Mouse (Mus musculus) heart, embryonic 16.5 days (tissue): Measurements from ENCODE around the gene Cpa3. TPM values are rescaled to one million over a fixed set of nuclear protein-coding genes. Genes with fewer than 3 reads are reported as not detected.
A peak's percentile ranks its signal among the peaks of the same experiment; 100 is the strongest.

Source experiments
- ATAC-seq: fragments of 200-750 bp; cut with Nextera tagmentation; replicated peaks from 2 replicates; pipeline ENCODE4 v1.8.0; 2017; ENCODE audit warnings: moderate number of reproducible peaks; ENCODE audit not compliant: insufficient read depth, low FRiP score; ENCODE audit errors: extremely low read depth
- H3K27ac ChIP-seq: fragments of 300-500 bp; sonication (generic); 2 replicates; pipeline ENCODE4 v1.5.1; 2014; ENCODE audit warnings: mild to moderate bottlenecking, low read length, control low read depth, moderate library complexity
- H3K27me3 ChIP-seq: fragments of 300-500 bp; sonication (generic); 2 replicates; pipeline ENCODE4 v1.6.1; 2014; ENCODE audit warnings: low read length, mixed read lengths; ENCODE audit not compliant: control insufficient read depth, insufficient read depth
- H3K36me3 ChIP-seq: fragments of 300-500 bp; sonication (generic); 2 replicates; pipeline ENCODE4 v1.6.1; 2014; ENCODE audit not compliant: control insufficient read depth, insufficient read depth
- H3K4me1 ChIP-seq: fragments of 300-500 bp; sonication (generic); 2 replicates; pipeline ENCODE4 v1.6.1; 2014; ENCODE audit warnings: low read length, mixed read lengths; ENCODE audit not compliant: control insufficient read depth, insufficient read depth
- H3K4me2 ChIP-seq: fragments of 300-500 bp; sonication (generic); 2 replicates; pipeline ENCODE4 v1.6.1; 2014; ENCODE audit warnings: low read depth, mild to moderate bottlenecking, control low read depth, low read length
- H3K4me3 ChIP-seq: fragments of 300-500 bp; sonication (generic); 2 replicates; pipeline ENCODE4 v1.5.1; 2014; ENCODE audit warnings: mild to moderate bottlenecking, control low read depth, low read length
- H3K9ac ChIP-seq: fragments of 300-500 bp; sonication (generic); 2 replicates; pipeline ENCODE4 v1.6.1; 2014; ENCODE audit warnings: low read length, control low read depth
- H3K9me3 ChIP-seq: fragments of 300-500 bp; sonication (generic); replicated peaks from 2 replicates; pipeline ENCODE4 v1.6.1; 2016; ENCODE audit warnings: low read length; ENCODE audit not compliant: control insufficient read depth
- WGBS: fragments of 180-500 bp; shearing (Covaris S2); extraction: QIAGEN DNeasy Blood & Tissue Kit; methylation state at CpG from one replicate; pipeline ENCODE4 v1.1.7; 2014; 5-methylcytosine and 5-hydroxymethylcytosine counted together
- polyA plus RNA-seq: library from polyadenylated mRNA; unstranded; fragments of >200 nt; fragmentation: Nextera tagmentation; extraction: Ambion mirVana; gene quantifications from 2 replicates; pipeline ENCODE4 v1.2.1, GENCODE M21; 2015

Gene Cpa3
- polyA plus RNA-seq, 1 experiment from 2014 or later: 12.9 TPM

GRCm38 (mm10) chr3:20229027-20229426 is 13.0 kb downstream of the Cpa3 start:
- Histone ChIP-seq H3K9me3 (no peaks in the 10 kb centered on the region), H3K27ac (no peak overlapping the region), H3K4me1 (no peaks in the 10 kb centered on the region), H3K4me2 (no peak overlapping the region), H3K36me3 (no peaks in the 10 kb centered on the region), H3K27me3 (no peaks in the 10 kb centered on the region), H3K4me3 (no peak overlapping the region), H3K9ac (no peak overlapping the region)
- ATAC-seq: no peak
- 80% methylated on average over 1 of the region's 1 CpGs for WGBS

GRCm38 (mm10) chr3:20225429-20225828 is 16.6 kb downstream of the Cpa3 start:
- Histone ChIP-seq H3K27ac (no peak overlapping the region), H3K36me3 (no peaks in the 10 kb centered on the region), H3K4me1 (no peaks in the 10 kb centered on the region), H3K9me3 (no peaks in the 10 kb centered on the region), H3K9ac (no peak overlapping the region), H3K4me3 (no peak overlapping the region), H3K4me2 (no peak overlapping the region), H3K27me3 (no peaks in the 10 kb centered on the region)
- WGBS: 57% methylated on average over 2 of the region's 2 CpGs
- no peak for ATAC-seq

- H3K27me3 ChIP-seq: no peaks in the 10 kb centered on the region
- H3K36me3 ChIP-seq: no peaks in the 10 kb centered on the region
- no peak for ATAC-seq
- no peaks in the 10 kb centered on the region for H3K9me3 ChIP-seq
- WGBS: 68% methylated on average over 9 of the region's 9 CpGs
- no peak overlapping the region for H3K9ac ChIP-seq
- H3K27ac ChIP-seq: no peak overlapping the region
- no peaks in the 10 kb centered on the region for H3K4me1 ChIP-seq
- no peak overlapping the region for H3K4me3 ChIP-seq
- no peak overlapping the region for H3K4me2 ChIP-seq
These were observed 18.9 kb downstream of the Cpa3 start for GRCm38 (mm10) chr3:20222926-20223698.

- Histone ChIP-seq H3K27me3 (no peaks in the 10 kb centered on the region), H3K4me3 (no peak overlapping the region), H3K9ac (no peak overlapping the region), H3K9me3 (no peaks in the 10 kb centered on the region), H3K4me2 (no peak overlapping the region), H3K27ac (no peak overlapping the region), H3K4me1 (no peaks in the 10 kb centered on the region), H3K36me3 (no peaks in the 10 kb centered on the region)
- no peak for ATAC-seq
- 58% methylated on average over 3 of the region's 3 CpGs for WGBS
These were observed 19.8 kb downstream of the Cpa3 start for GRCm38 (mm10) chr3:20222136-20222535.

GRCm38 (mm10) chr3:20198869-20199268 is 43.1 kb downstream of the Cpa3 start:
- H3K4me1 ChIP-seq: peaks cover 7% of the 10 kb centered on the region
- H3K9ac ChIP-seq: no peak overlapping the region
- WGBS: 30% methylated on average over 6 of the region's 6 CpGs
- H3K27me3 ChIP-seq: no peaks in the 10 kb centered on the region
- no peak overlapping the region for H3K27ac ChIP-seq
- H3K4me2 ChIP-seq: no peak overlapping the region
- no peak; the same call in 1 of the 2 replicates for ATAC-seq
- no peak overlapping the region for H3K4me3 ChIP-seq
- H3K9me3 ChIP-seq: no peaks in the 10 kb centered on the region
- H3K36me3 ChIP-seq: no peaks in the 10 kb centered on the region

GRCm38 (mm10) chr3:20197878-20198277 is 44.1 kb downstream of the Cpa3 start:
- Histone ChIP-seq H3K4me3 (no peak overlapping the region), H3K27ac (0 out of 2 replicates have a peak overlapping the region, but pooled peaks have one; percentile 23), H3K4me2 (peak overlapping the region; percentile 42; the same call in 1 of the 2 replicates), H3K27me3 (no peaks in the 10 kb centered on the region), H3K36me3 (no peaks in the 10 kb centered on the region), H3K4me1 (peaks cover 7% of the 10 kb centered on the region), H3K9ac (peak overlapping the region; percentile 9; the same call in 1 of the 2 replicates), H3K9me3 (no peaks in the 10 kb centered on the region)
- WGBS: 35% methylated on average over 10 of the region's 10 CpGs
- no peak for ATAC-seq

GRCm38 (mm10) chr3:20188976-20189675 is 52.9 kb downstream of the Cpa3 start:
- H3K27me3 ChIP-seq: no peaks in the 10 kb centered on the region
- H3K4me1 ChIP-seq: peaks cover 5% of the 10 kb centered on the region
- peak overlapping the region; percentile 0 for H3K27ac ChIP-seq
- peak; percentile 69; the same call in 1 of the 2 replicates for ATAC-seq
- H3K9me3 ChIP-seq: no peaks in the 10 kb centered on the region
- WGBS: 16% methylated on average over 5 of the region's 5 CpGs
- H3K36me3 ChIP-seq: no peaks in the 10 kb centered on the region
- H3K4me2 ChIP-seq: no peak overlapping the region
- H3K4me3 ChIP-seq: no peak overlapping the region
- H3K9ac ChIP-seq: no peak overlapping the region

GRCm38 (mm10) chr3:20172394-20172793 is 69.6 kb downstream of the Cpa3 start:
- 91% methylated on average over 6 of the region's 6 CpGs for WGBS
- no peak for ATAC-seq
- H3K36me3 ChIP-seq: no peaks in the 10 kb centered on the region
- H3K9me3 ChIP-seq: no peaks in the 10 kb centered on the region
- H3K27ac ChIP-seq: no peak overlapping the region
- H3K27me3 ChIP-seq: no peaks in the 10 kb centered on the region
- H3K9ac ChIP-seq: no peak overlapping the region
- no peaks in the 10 kb centered on the region for H3K4me1 ChIP-seq
- H3K4me2 ChIP-seq: no peak overlapping the region
- H3K4me3 ChIP-seq: no peak overlapping the region

GRCm38 (mm10) chr3:20167487-20167886 is 74.5 kb downstream of the Cpa3 start:
- no peaks in the 10 kb centered on the region for H3K27me3 ChIP-seq
- H3K9ac ChIP-seq: no peak overlapping the region
- no peak overlapping the region for H3K4me3 ChIP-seq
- no peaks in the 10 kb centered on the region for H3K9me3 ChIP-seq
- H3K4me2 ChIP-seq: no peak overlapping the region
- no peak overlapping the region for H3K27ac ChIP-seq
- 63% methylated on average over 1 of the region's 1 CpGs for WGBS
- no peaks in the 10 kb centered on the region for H3K4me1 ChIP-seq
- no peak for ATAC-seq
- H3K36me3 ChIP-seq: no peaks in the 10 kb centered on the region
